In genomic region chr1:127453397-127453796, GRCm38 (mm10) we compare ENCODE assay signal across 27 mouse cellular contexts.
"Had no signal": no experiment of that assay in that cellular context is flagged by ENCODE, and none has a peak within 500 bp of the region (broad histone marks: within the 10 kb centered on the region; RNA-seq: fewer than 3 reads in every experiment).

No protein-coding gene starts in this region.

- H3K4me2 ChIP-seq: limb, embryonic 12.5 days; limb, embryonic 13.5 days; limb, embryonic 15.5 days; liver, embryonic 11.5 days; liver, embryonic 12.5 days; liver, embryonic 13.5 days; liver, embryonic 15.5 days; lung, embryonic 14.5 days; lung, embryonic 15.5 days; midbrain, embryonic 11.5 days; midbrain, embryonic 12.5 days; midbrain, embryonic 13.5 days; midbrain, embryonic 15.5 days had no signal

- H3K27me3 ChIP-seq: limb, embryonic 12.5 days; limb, embryonic 15.5 days; liver, embryonic 12.5 days; liver, embryonic 13.5 days; liver, embryonic 15.5 days; lung, embryonic 15.5 days; megakaryocyte, embryonic 14.5 days; midbrain, embryonic 12.5 days; midbrain, embryonic 13.5 days; midbrain, embryonic 15.5 days had no signal

- H3K36me3 ChIP-seq: liver, embryonic 15.5 days; lung, embryonic 15.5 days had no signal

- DNase-seq: left cerebral cortex, postnatal 4 days; liver; liver, embryonic 13.5 days; liver, postnatal 0 days; lung, adult 18-20 months; lung, adult 2 months; lung, embryonic 14.5 days; lung, postnatal 10 days; lung, postnatal 14 days; lung, postnatal 36 days; lung, postnatal 4 days; midbrain, embryonic 14.5 days had no signal

- H3K4me3 ChIP-seq: left cerebral cortex, adult 2 months; limb, embryonic 10.5 days; limb, embryonic 12.5 days; limb, embryonic 13.5 days; limb, embryonic 15.5 days; liver, embryonic 12.5 days; liver, embryonic 13.5 days; liver, embryonic 15.5 days; lung, embryonic 15.5 days; megakaryocyte, embryonic 14.5 days; midbrain, embryonic 10.5 days; midbrain, embryonic 12.5 days; midbrain, embryonic 13.5 days; midbrain, embryonic 15.5 days had no signal
